Mouse (Mus musculus) heart, postnatal 14 days (tissue): ENCODE measurements around the gene Mgst3. TPM values are rescaled to one million over a fixed set of nuclear protein-coding genes. Genes with fewer than 3 reads are reported as not detected.

ENCODE experiments used
- microRNA-seq, 2 experiments: library from miRNA; unstranded; fragments of <30 nt; microRNA quantifications; one replicate each; pipeline ENCODE4 v1.2.0; 2021 to 2022
- total RNA-seq, 2 experiments: library from RNA; stranded (reverse); gene quantifications; 2 replicates each; pipeline ENCODE4 v1.2.3; 2021

Mgst3 gene
- total RNA-seq, 2 experiments from 2014 or later, result 217 to 220 TPM

Small RNAs within 50 kb of the gene (microRNA-seq; reads per million reads assigned to microRNA genes)
- 0 to 0.48 reads per million in 2 experiments for gene Gm25911

Other genes starting within 250 kb of the Mgst3 start
- 10 to 100 TPM; 47.3 to 54.5 TPM for gene Uck2, start 108.5 kb downstream of the Mgst3 start, total RNA-seq
- 10 to 100 TPM; 80.6 to 86.5 TPM for gene Tmco1, start 85.5 kb downstream of the Mgst3 start, total RNA-seq
- gene Aldh9a1, start 43.9 kb downstream of the Mgst3 start, total RNA-seq, result 10 to 100 TPM; 25.0 to 30.4 TPM
- 1 to 10 TPM; 2.0 to 2.5 TPM for gene Lrrc52, start 72.9 kb upstream of the Mgst3 start, total RNA-seq
- gene Rxrg, start 204.5 kb upstream of the Mgst3 start, total RNA-seq, result 10 to 100 TPM; 45.9 to 46.8 TPM